Mouse (Mus musculus) G1E (cell line): ENCODE measurements at regions not wholly inside any gene's neighbourhood (a gene's known extent, or its start where the extent isn't known, plus 50 kb on each side); places are given as distances from the start of the nearest gene placed in this dataset.

Experiments used
- ATAC-seq: 2 replicates; pipeline ENCODE4 v1.8.0; 2016; ENCODE audit warnings: mild to moderate bottlenecking; ENCODE audit not compliant: insufficient number of reproducible peaks, poor library complexity, low FRiP score, severe bottlenecking; ENCODE audit errors: extremely low read depth
- DNase-seq: peaks from one replicate; pipeline ENCODE4 v3.0.0; 2012; ENCODE audit warnings: low spot score
- H3K27me3 ChIP-seq: 2 replicates; pipeline ENCODE4 v1.6.1; 2012; ENCODE audit warnings: mild to moderate bottlenecking, low read length, inconsistent platforms; ENCODE audit not compliant: insufficient read depth
- H3K36me3 ChIP-seq: replicated peaks from 2 replicates; pipeline ENCODE3; 2012; ENCODE audit warnings: mild to moderate bottlenecking, inconsistent platforms
- H3K4me1 ChIP-seq: 2 replicates; pipeline ENCODE4 v1.6.1; 2012; ENCODE audit warnings: low read depth, low read length, inconsistent platforms, mixed read lengths; ENCODE audit not compliant: insufficient read depth
- H3K4me3 ChIP-seq: 2 replicates; pipeline ENCODE4 v1.5.1; 2012; ENCODE audit warnings: low read depth, mild to moderate bottlenecking, inconsistent platforms, low read length, moderate library complexity, mixed read lengths
- H3K9me3 ChIP-seq: replicated peaks from 2 replicates; pipeline ENCODE4 v1.6.1; 2012; ENCODE audit warnings: inconsistent platforms
- CTCF ChIP-seq: IDR thresholded peaks from 2 replicates; pipeline ENCODE4 v1.5.1; 2012; ENCODE audit warnings: low read depth, low read length, inconsistent platforms, mixed read lengths
- GATA1 ChIP-seq: IDR thresholded peaks from 2 replicates; pipeline ENCODE4 v1.6.1; 2012; ENCODE audit warnings: borderline replicate concordance, low read length, inconsistent platforms, mixed read lengths
- GATA2 ChIP-seq: IDR thresholded peaks from 2 replicates; pipeline ENCODE4 v1.6.1; 2012; ENCODE audit warnings: low read depth, low read length, inconsistent platforms, borderline replicate concordance
- POLR2AphosphoS5 ChIP-seq: IDR thresholded peaks from 2 replicates; pipeline ENCODE4 v1.6.1; 2012; ENCODE audit warnings: low read depth, low read length, inconsistent platforms; ENCODE audit not compliant: insufficient replicate concordance
- TAL1 ChIP-seq: conservative IDR thresholded peaks from 2 replicates; pipeline ENCODE4 v1.6.1; 2012; ENCODE audit warnings: low read depth, low read length, inconsistent platforms, mixed read lengths

DNA sequence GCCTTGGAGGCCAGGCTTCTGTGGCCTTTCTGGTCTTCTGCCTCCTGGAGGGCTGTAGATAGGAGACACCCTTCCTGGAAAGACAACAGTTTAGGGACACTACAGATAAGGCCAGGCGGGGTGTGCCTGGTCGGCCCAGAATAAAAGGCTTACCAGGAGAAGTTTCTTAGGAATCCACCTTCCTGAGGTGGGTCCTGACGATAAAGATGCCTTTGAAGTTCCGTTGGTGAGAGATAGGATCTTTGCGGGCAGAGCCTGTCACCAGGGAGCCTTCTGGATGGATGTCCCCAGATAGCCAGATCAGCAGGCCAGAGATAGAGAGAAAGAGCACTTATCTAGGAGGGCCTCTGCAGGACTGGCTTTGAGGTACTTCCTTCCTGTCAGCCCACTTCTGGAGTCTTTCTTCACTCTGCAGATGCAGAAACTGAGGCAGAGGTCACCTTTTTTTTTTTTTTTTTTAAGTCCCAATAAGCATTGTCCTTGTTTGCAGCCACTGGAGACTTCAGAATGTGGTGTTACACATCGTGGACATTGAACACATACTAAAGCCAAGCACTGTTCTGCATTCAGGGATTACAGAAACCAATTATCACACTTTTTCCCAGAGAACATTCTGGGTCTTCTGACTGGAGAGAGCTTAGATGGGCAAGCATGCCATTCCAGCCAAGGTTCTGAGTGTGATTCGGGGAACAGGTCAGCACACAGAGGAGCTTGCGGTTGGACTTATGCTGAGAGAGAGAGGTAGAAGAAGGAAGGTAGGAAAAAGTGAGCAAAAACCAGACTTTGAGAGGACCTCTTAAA, 1236.3 kb upstream of the A1bg start:
- DNase-seq = peak; percentile 93
- peaks cover 85% of the 10 kb centered on the region for H3K4me1 ChIP-seq

DNA sequence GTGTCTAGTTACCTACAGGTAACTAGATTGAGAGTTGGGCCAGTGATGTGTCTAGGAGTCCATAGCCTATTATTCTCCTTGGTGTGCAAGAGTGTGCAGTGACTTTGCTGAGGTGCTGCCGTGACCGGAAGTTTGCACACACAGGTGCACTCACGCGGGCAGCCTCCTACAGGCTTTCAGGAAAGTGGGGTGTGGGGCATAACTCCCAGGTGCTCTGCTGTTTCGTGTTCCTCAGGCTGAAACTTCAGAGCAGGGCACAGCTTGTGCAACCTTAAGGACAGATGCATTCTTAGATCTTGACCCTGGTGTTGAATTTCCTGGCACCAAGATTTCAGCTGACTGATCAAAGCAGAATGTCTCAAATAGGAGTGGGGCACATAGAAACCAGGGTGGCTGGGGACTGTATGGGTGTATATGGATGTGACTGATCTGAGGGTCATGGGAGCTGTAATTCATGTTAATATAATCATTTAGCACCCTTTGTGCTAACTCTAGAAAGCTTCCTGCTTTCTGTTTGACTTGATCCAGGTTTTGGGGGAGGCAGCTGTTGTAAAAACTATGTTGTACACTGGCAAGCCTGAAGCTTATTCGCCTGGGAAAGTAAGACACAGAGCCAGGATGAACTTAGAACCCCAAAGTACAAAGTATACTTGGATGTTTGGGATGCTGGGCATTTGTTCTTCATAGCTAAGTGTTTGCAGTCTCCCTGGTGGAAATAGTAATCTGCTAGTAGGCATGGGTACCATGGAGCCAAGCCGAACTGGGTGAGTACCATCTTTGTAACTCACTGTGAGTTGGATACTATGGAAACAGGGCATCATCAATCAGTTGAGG, 1234.6 kb upstream of the A1bg start:
- ATAC-seq (no peak), DNase-seq (no peak)
- Histone ChIP-seq H3K27me3 (no peaks in the 10 kb centered on the region), H3K36me3 (peaks cover 6% of the 10 kb centered on the region), H3K9me3 (no peaks in the 10 kb centered on the region), H3K4me1 (peaks cover 85% of the 10 kb centered on the region), H3K4me3 (peak overlapping the region; percentile 41; the same call in 1 of the 2 replicates)
- TF ChIP-seq TAL1 (no peak), CTCF (no peak), GATA2 (no peak), GATA1 (no peak), POLR2AphosphoS5 (no peak)

More for the DNA sequence above, 1236.3 kb upstream of the A1bg start:
- TF ChIP-seq CTCF (no peak), POLR2AphosphoS5 (no peak), GATA1 (no peak), TAL1 (peak; percentile 93), GATA2 (peak; percentile 98)
- Histone ChIP-seq H3K4me3 (no peak overlapping the region; the same call in 1 of the 2 replicates), H3K36me3 (peaks cover 6% of the 10 kb centered on the region), H3K27me3 (no peaks in the 10 kb centered on the region), H3K9me3 (no peaks in the 10 kb centered on the region)
- ATAC-seq = peak; percentile 95

GRCm38 (mm10) chr15:62153222-62153621, 1230.4 kb upstream of the A1bg start:
- Histone ChIP-seq H3K4me3 (no peak overlapping the region), H3K27me3 (no peaks in the 10 kb centered on the region), H3K9me3 (no peaks in the 10 kb centered on the region), H3K4me1 (peaks cover 85% of the 10 kb centered on the region), H3K36me3 (peaks cover 5% of the 10 kb centered on the region)
- DNase-seq = no peak
- TF ChIP-seq GATA1 (no peak), TAL1 (no peak), POLR2AphosphoS5 (no peak), GATA2 (no peak), CTCF (no peak)
- no peak for ATAC-seq

DNA sequence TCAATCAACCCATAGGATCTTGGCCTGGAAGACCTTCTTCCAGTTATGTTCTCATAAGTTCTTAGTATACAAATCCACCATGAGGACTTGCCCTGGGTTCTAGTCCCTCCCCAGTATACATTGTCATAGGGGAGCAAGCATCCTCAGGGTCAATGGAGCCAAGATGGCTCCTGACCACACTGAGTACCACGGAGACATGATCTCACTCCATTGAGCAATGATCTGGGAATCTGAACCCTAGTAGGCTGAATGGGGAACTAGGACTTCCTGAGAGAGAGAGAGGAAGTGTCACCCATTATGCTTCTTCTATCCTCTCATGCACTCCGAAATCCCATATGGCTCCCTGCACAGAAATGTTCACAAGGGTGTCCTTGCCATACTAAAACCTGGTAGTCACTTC, 1229.3 kb upstream of the A1bg start:
- H3K36me3 ChIP-seq = peaks cover 5% of the 10 kb centered on the region
- TF ChIP-seq CTCF = no peak
- TF ChIP-seq TAL1 = no peak
- no peak for TF ChIP-seq GATA2
- no peak for TF ChIP-seq GATA1
- no peak for TF ChIP-seq POLR2AphosphoS5
- H3K27me3 ChIP-seq = no peaks in the 10 kb centered on the region
- H3K4me3 ChIP-seq = no peak overlapping the region
- no peak for DNase-seq
- no peak for ATAC-seq
- no peaks in the 10 kb centered on the region for H3K9me3 ChIP-seq
- peaks cover 85% of the 10 kb centered on the region for H3K4me1 ChIP-seq

GRCm38 (mm10) chr15:62151690-62152089, 1228.9 kb upstream of the A1bg start:
- no peak for ATAC-seq
- Histone ChIP-seq H3K27me3 (no peaks in the 10 kb centered on the region), H3K36me3 (peaks cover 5% of the 10 kb centered on the region), H3K4me3 (no peak overlapping the region), H3K4me1 (peaks cover 85% of the 10 kb centered on the region), H3K9me3 (no peaks in the 10 kb centered on the region)
- no peak for DNase-seq
- TF ChIP-seq POLR2AphosphoS5 = no peak

DNA sequence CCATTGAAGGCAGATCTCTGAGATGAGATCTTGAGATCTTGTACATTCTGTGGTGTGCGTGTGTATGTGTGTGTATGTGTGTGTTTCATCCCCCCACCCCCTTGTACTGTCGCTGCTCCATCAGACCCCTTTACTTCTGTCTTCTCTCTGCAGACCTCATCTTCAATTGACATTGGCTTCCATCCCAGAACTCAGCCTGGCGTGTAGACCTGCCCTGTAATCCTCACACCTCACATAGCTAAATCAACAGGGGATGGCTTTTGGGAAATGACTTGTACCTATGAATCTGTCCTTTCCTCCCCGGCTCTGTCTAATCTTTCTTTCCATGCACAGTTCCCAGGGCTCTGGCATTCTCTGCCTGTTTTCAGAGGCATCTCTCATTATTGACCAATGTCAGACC, 1227.5 kb upstream of the A1bg start:
- Histone ChIP-seq H3K4me1 (peaks cover 83% of the 10 kb centered on the region), H3K36me3 (peaks cover 5% of the 10 kb centered on the region), H3K27me3 (no peaks in the 10 kb centered on the region), H3K9me3 (no peaks in the 10 kb centered on the region), H3K4me3 (no peak overlapping the region)
- DNase-seq (no peak), ATAC-seq (no peak)
- no peak for TF ChIP-seq POLR2AphosphoS5
- TF ChIP-seq CTCF = no peak
- TF ChIP-seq GATA2 = no peak
- no peak for TF ChIP-seq GATA1
- TF ChIP-seq TAL1 = no peak
